Mouse (Mus musculus) spleen, postnatal 14 days (tissue): ENCODE data around the gene 1600002K03Rik.

ENCODE experiments used
- DNase-seq, 2 experiments: peaks; one replicate each; pipeline ENCODE4 v3.0.0; 2021 to 2022; ENCODE audit warnings: low spot score in 2 of 2

The 1600002K03Rik gene

GRCm38 (mm10) chr10:80153713-80154112, 19.0 kb upstream of the 1600002K03Rik start:
- no peak for DNase-seq

- DNase-seq: no peak
Measured at GRCm38 (mm10) chr10:80154384-80154783, 18.4 kb upstream of the 1600002K03Rik start.

- DNase-seq: no peak
Measured at GRCm38 (mm10) chr10:80155277-80155676, 17.5 kb upstream of the 1600002K03Rik start.

GRCm38 (mm10) chr10:80156002-80156751, 16.6 kb upstream of the 1600002K03Rik start:
- no peak for DNase-seq

GRCm38 (mm10) chr10:80156752-80157053, 16.0 kb upstream of the 1600002K03Rik start:
- DNase-seq: no peak

- DNase-seq: no peak
Measured at GRCm38 (mm10) chr10:80157141-80157929, 15.4 kb upstream of the 1600002K03Rik start.

- DNase-seq: peak; percentile 54 to 58
Measured at GRCm38 (mm10) chr10:80158307-80158986, 14.3 kb upstream of the 1600002K03Rik start.

- peak in 1 of 2 experiments; percentile 41 for DNase-seq
Measured at GRCm38 (mm10) chr10:80159021-80159560, 13.7 kb upstream of the 1600002K03Rik start.

- DNase-seq: peak; percentile 97
Measured at GRCm38 (mm10) chr10:80159561-80160454, 12.9 kb upstream of the 1600002K03Rik start.

GRCm38 (mm10) chr10:80160455-80161371, 12.0 kb upstream of the 1600002K03Rik start:
- DNase-seq: peak; percentile 52 to 72

- DNase-seq: no peak
Measured at GRCm38 (mm10) chr10:80161522-80162242, 11.1 kb upstream of the 1600002K03Rik start.

GRCm38 (mm10) chr10:80162243-80162608, 10.5 kb upstream of the 1600002K03Rik start:
- DNase-seq: no peak

GRCm38 (mm10) chr10:80162716-80163299, 9.9 kb upstream of the 1600002K03Rik start:
- no peak for DNase-seq

- no peak for DNase-seq
Measured at GRCm38 (mm10) chr10:80163721-80164120, 9.0 kb upstream of the 1600002K03Rik start.

- no peak for DNase-seq
Measured at GRCm38 (mm10) chr10:80164161-80164997, 8.4 kb upstream of the 1600002K03Rik start.

- DNase-seq: peak; percentile 95 to 97
Measured at GRCm38 (mm10) chr10:80164998-80165344, 7.8 kb upstream of the 1600002K03Rik start.

GRCm38 (mm10) chr10:80165392-80166128, 7.2 kb upstream of the 1600002K03Rik start, which contains the start of gene Cirbp:
Gene Cirbp (plus strand): TSS chr10:80165985.
- DNase-seq: no peak
